8 mouse cellular contexts compared by ENCODE assay signal in genomic region chr5:100430076-100430390, GRCm38 (mm10). TPM values are rescaled to one million over a fixed set of nuclear protein-coding genes. Genes with fewer than 3 reads are reported as not detected.
A peak's percentile ranks its signal among the peaks of the same experiment; 100 is the strongest.
DNase-seq lines count a peak whose midpoint lies in the region; ATAC-seq and TF ChIP-seq lines count a peak whose summit lies in the region.

No protein-coding gene starts in this region.

- H3K4me1 ChIP-seq in kidney, embryonic 14.5 days (ENCODE audit: control insufficient read depth, insufficient read depth, low read length), result peaks cover 25% of the 10 kb centered on the region
- H3K4me1 ChIP-seq in bone marrow, adult 2 months (ENCODE audit: control insufficient read depth, insufficient read depth, low read length), result peaks cover 1% of the 10 kb centered on the region; the same call in 1 of the 2 replicates
- peaks cover 46% of the 10 kb centered on the region for H3K4me1 ChIP-seq in hindbrain, embryonic 13.5 days (replicated peaks)
- peaks cover 38% of the 10 kb centered on the region for H3K4me1 ChIP-seq in midbrain, embryonic 12.5 days

- no peak for TF ChIP-seq POLR2A in bone marrow, adult 2 months (IDR thresholded peaks at IDR 0.05; ENCODE audit: borderline replicate concordance, control insufficient read depth, low read depth, low read length)

- H3K4me3 ChIP-seq in kidney, embryonic 14.5 days (ENCODE audit: low read length), result peak overlapping the region; percentile 86
- peak overlapping the region; percentile 88 for H3K4me3 ChIP-seq in bone marrow, adult 2 months (replicated peaks; ENCODE audit: control insufficient read depth, low read depth, low read length)
- H3K4me3 ChIP-seq in hindbrain, embryonic 13.5 days, result peak overlapping the region; percentile 83
- H3K4me3 ChIP-seq in midbrain, embryonic 12.5 days, result peak overlapping the region; percentile 81

- H3K9me3 ChIP-seq in kidney, embryonic 14.5 days (ENCODE audit: control insufficient read depth, low read length), result no peaks in the 10 kb centered on the region
- H3K9me3 ChIP-seq in hindbrain, embryonic 13.5 days, result no peaks in the 10 kb centered on the region
- no peaks in the 10 kb centered on the region for H3K9me3 ChIP-seq in midbrain, embryonic 12.5 days

- H3K9ac ChIP-seq in kidney, embryonic 14.5 days (ENCODE audit: low read depth, low read length), result peak overlapping the region; percentile 96
- peak overlapping the region; percentile 89 for H3K9ac ChIP-seq in hindbrain, embryonic 13.5 days
- peak overlapping the region; percentile 80 for H3K9ac ChIP-seq in midbrain, embryonic 12.5 days (replicated peaks)

- DNase-seq in kidney, postnatal 36 days, result no peak
- no peak for DNase-seq in retina, embryonic 14.5 days (ENCODE audit: low spot score)
- no peak for DNase-seq in kidney, postnatal 14 days
- no peak for DNase-seq in left cerebral cortex, postnatal 10 days (ENCODE audit: extremely low spot score in 1 of 2, low spot score in 2 of 2)

- intact Hi-C loops in left cerebral cortex, postnatal 10 days (cut with DNase I), result no loop called here

- peak overlapping the region; percentile 87 for H3K27ac ChIP-seq in kidney, embryonic 14.5 days (ENCODE audit: low read depth, low read length)
- peak overlapping the region; percentile 86; the same call in 1 of the 2 replicates for H3K27ac ChIP-seq in bone marrow, adult 2 months (ENCODE audit: control insufficient read depth, insufficient read depth, low read depth, low read length, poor library complexity)
- peak overlapping the region; percentile 96 for H3K27ac ChIP-seq in hindbrain, embryonic 13.5 days
- H3K27ac ChIP-seq in midbrain, embryonic 12.5 days (replicated peaks), result peak overlapping the region; percentile 91

- WGBS in kidney, embryonic 14.5 days, result 4% methylated on average over 11 of the region's 11 CpGs
- WGBS in bone marrow, adult 2 months, result 4% methylated on average over 11 of the region's 11 CpGs
- 3% methylated on average over 11 of the region's 11 CpGs for WGBS in hindbrain, embryonic 13.5 days
- 4% methylated on average over 11 of the region's 11 CpGs for WGBS in midbrain, embryonic 12.5 days

- H3K4me2 ChIP-seq in kidney, embryonic 14.5 days (replicated peaks; ENCODE audit: low read depth, low read length), result peak overlapping the region; percentile 89
- H3K4me2 ChIP-seq in hindbrain, embryonic 13.5 days, result peak overlapping the region; percentile 83
- peak overlapping the region; percentile 73 for H3K4me2 ChIP-seq in midbrain, embryonic 12.5 days (replicated peaks)

- 0 out of 2 replicates have a peak, but pooled peaks have one; percentile 11 for ATAC-seq in kidney, embryonic 14.5 days (ENCODE audit: low FRiP score, low TSS enrichment)
- ATAC-seq in hindbrain, embryonic 13.5 days (ENCODE audit: low FRiP score), result peak; percentile 11; the same call in 1 of the 2 replicates
- ATAC-seq in midbrain, embryonic 12.5 days (ENCODE audit: low FRiP score, low read depth), result peak; percentile 1; the same call in 1 of the 2 replicates

- H3K27me3 ChIP-seq in kidney, embryonic 14.5 days (ENCODE audit: control insufficient read depth, insufficient read depth, low read length), result no peaks in the 10 kb centered on the region
- no peaks in the 10 kb centered on the region for H3K27me3 ChIP-seq in hindbrain, embryonic 13.5 days
- no peaks in the 10 kb centered on the region for H3K27me3 ChIP-seq in midbrain, embryonic 12.5 days

- peaks cover 28% of the 10 kb centered on the region for H3K36me3 ChIP-seq in kidney, embryonic 14.5 days (ENCODE audit: control insufficient read depth, insufficient read depth, low read length)
- peaks cover 29% of the 10 kb centered on the region for H3K36me3 ChIP-seq in hindbrain, embryonic 13.5 days
- H3K36me3 ChIP-seq in midbrain, embryonic 12.5 days, result peaks cover 30% of the 10 kb centered on the region

- TF ChIP-seq CTCF in bone marrow, adult 2 months (IDR thresholded peaks at IDR 0.05; ENCODE audit: control insufficient read depth, insufficient read depth, low read length), result no peak

RNA-seq across cellular contexts. Expression of gene Sec31a, which starts 14.0 kb away (rescaled TPM):
- 111 and 163 TPM in 2 replicates for polyA plus RNA-seq in kidney, embryonic 14.5 days (2014; fragmentation: Nextera tagmentation; extraction: Ambion mirVana)
- 30.4 and 34.9 TPM in 2 replicates for polyA plus RNA-seq in bone marrow, adult 2 months (2011; ENCODE audit: insufficient read depth, insufficient read length, low replicate concordance, missing spikeins)
- polyA plus RNA-seq in hindbrain, embryonic 13.5 days (2015; fragmentation: Nextera tagmentation; extraction: Ambion mirVana), result 95.9 and 98.2 TPM in 2 replicates
- polyA plus RNA-seq in midbrain, embryonic 12.5 days (2016; fragmentation: Nextera tagmentation; extraction: Ambion mirVana), result 101 and 108 TPM in 2 replicates
- 10 to 100 TPM; 97.3 to 97.6 TPM for total RNA-seq in left cerebral cortex, postnatal 10 days (2021)
